ENCODE assay signal across 9 mouse cellular contexts in the genomic region with DNA sequence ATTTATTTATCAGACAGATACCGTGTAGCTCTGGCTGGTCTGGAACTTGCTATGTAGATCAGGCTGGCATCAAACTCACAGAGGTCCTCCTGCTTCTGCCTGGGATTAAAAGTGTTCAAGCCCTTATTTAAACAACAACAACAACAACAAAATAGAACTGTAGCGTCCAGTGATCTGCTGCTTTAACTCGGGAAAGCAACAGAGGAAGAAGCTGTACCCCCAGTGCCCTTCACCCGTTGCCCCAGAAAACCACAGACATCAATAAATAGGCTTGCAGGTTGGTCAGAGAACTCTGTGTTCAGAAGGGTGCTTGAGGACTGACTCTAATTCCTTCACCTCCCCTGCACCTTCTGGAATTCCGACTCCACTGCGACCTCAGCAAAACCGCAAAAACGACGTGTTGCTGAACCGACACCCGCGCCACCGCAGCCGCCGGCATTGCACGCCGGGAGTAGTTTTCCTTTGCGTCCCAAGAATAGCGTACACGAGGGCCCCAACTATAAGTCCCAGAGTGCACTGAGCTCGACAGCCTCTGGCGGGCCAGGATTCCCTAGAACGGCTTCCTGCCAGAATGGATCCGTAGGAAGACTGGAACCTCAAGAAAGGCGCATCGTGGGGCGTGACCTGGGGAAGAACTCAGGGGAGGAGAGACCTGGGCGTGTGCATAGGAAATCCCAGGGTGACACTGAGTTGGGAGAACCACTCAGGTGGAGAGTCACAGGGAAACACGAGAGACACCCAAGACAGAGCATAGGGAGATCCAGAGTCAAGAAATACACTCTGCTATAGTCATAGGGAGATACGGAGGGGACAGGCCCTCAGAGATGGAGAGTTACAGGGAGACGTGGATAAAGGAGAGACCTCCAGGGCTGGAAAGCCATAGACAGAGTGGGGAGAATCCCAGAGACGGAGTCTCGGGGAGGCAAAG. TPM values are rescaled to one million over a fixed set of nuclear protein-coding genes. Genes with fewer than 3 reads are reported as not detected.
DNase-seq lines count a peak whose midpoint lies in the region; ATAC-seq and TF ChIP-seq lines count a peak whose summit lies in the region.
"Had no signal": no experiment of that assay in that cellular context is flagged by ENCODE, and none has a peak within 500 bp of the region (broad histone marks: within the 10 kb centered on the region; RNA-seq: fewer than 3 reads in every experiment).

No protein-coding gene starts in this region.

- peaks cover 20% of the 10 kb centered on the region for H3K36me3 ChIP-seq in forebrain, postnatal 0 days (ENCODE audit: insufficient read depth)
- H3K36me3 ChIP-seq in intestine, embryonic 15.5 days: peaks cover 19% of the 10 kb centered on the region
- H3K36me3 ChIP-seq in stomach, postnatal 0 days (ENCODE audit: control insufficient read depth, insufficient read depth, low read length): peaks cover 20% of the 10 kb centered on the region

- 13% methylated on average over 33 of the region's 33 CpGs for WGBS in cerebellum, adult 2 months
- WGBS in forebrain, postnatal 0 days: 9% methylated on average over 33 of the region's 33 CpGs
- WGBS in intestine, embryonic 15.5 days: 8% methylated on average over 33 of the region's 33 CpGs
- WGBS in stomach, postnatal 0 days: 10% methylated on average over 33 of the region's 33 CpGs

- DNase-seq in layer of hippocampus, postnatal 10 days (ENCODE audit: low spot score in 2 of 2): peak; percentile 26 to 49
- no peak for DNase-seq in layer of hippocampus, postnatal 36 days
- DNase-seq in cerebellum, adult 2 months: peak; percentile 34 to 52
- peak; percentile 55 for DNase-seq in forebrain, postnatal 0 days
- peak; percentile 32 for DNase-seq in lung, postnatal 14 days
- peak; percentile 60 for DNase-seq in stomach, postnatal 0 days (ENCODE audit: low spot score)
- no peak for DNase-seq in layer of hippocampus, adult 8-10 months (ENCODE audit: low spot score in 2 of 2)

- no peak for TF ChIP-seq EP300 in stomach, postnatal 0 days (optimal IDR thresholded peaks at IDR 0.05)

- no peak for TF ChIP-seq CTCF in cerebellum, adult 2 months (IDR thresholded peaks at IDR 0.05; ENCODE audit: borderline replicate concordance, insufficient read depth, low read depth, low read length)
- no peak for TF ChIP-seq CTCF in forebrain, postnatal 0 days (IDR thresholded peaks at IDR 0.05; ENCODE audit: low read depth)
- TF ChIP-seq CTCF in stomach, postnatal 0 days (IDR thresholded peaks at IDR 0.05; ENCODE audit: low read depth): no peak

- H3K9ac ChIP-seq in forebrain, postnatal 0 days: peak overlapping the region; percentile 65
- H3K9ac ChIP-seq in intestine, embryonic 15.5 days: peak overlapping the region; percentile 34
- peak overlapping the region; percentile 47 for H3K9ac ChIP-seq in stomach, postnatal 0 days (ENCODE audit: low read length)

- H3K27me3 ChIP-seq in cerebellum, adult 2 months (ENCODE audit: control insufficient read depth, insufficient read depth, low read length): no peaks in the 10 kb centered on the region
- peaks cover 6% of the 10 kb centered on the region; the same call in 1 of the 2 replicates for H3K27me3 ChIP-seq in forebrain, postnatal 0 days (ENCODE audit: insufficient read depth, low read length)
- H3K27me3 ChIP-seq in intestine, embryonic 15.5 days (replicated peaks): peaks cover 22% of the 10 kb centered on the region
- H3K27me3 ChIP-seq in stomach, postnatal 0 days (ENCODE audit: control insufficient read depth, insufficient read depth, low read length): no peaks in the 10 kb centered on the region; the same call in 1 of the 2 replicates

- H3K4me2 ChIP-seq in forebrain, postnatal 0 days (ENCODE audit: low read depth): peak overlapping the region; percentile 83
- H3K4me2 ChIP-seq in intestine, embryonic 15.5 days (replicated peaks): peak overlapping the region; percentile 66
- peak overlapping the region; percentile 59 for H3K4me2 ChIP-seq in stomach, postnatal 0 days (replicated peaks; ENCODE audit: low read depth)

- 0 out of 2 replicates have a peak, but pooled peaks cover 3% of the 10 kb centered on the region for H3K4me1 ChIP-seq in cerebellum, adult 2 months (ENCODE audit: control insufficient read depth, insufficient read depth, low read length)
- H3K4me1 ChIP-seq in forebrain, postnatal 0 days (ENCODE audit: insufficient read depth): peaks cover 17% of the 10 kb centered on the region; the same call in 1 of the 2 replicates
- peaks cover 21% of the 10 kb centered on the region for H3K4me1 ChIP-seq in intestine, embryonic 15.5 days (replicated peaks)
- 0 out of 2 replicates have a peak, but pooled peaks cover 5% of the 10 kb centered on the region for H3K4me1 ChIP-seq in stomach, postnatal 0 days (replicated peaks; ENCODE audit: control insufficient read depth, insufficient read depth)

- ATAC-seq in forebrain, postnatal 0 days: peak; percentile 36
- peak; percentile 53 for ATAC-seq in intestine, embryonic 15.5 days
- ATAC-seq in stomach, postnatal 0 days (ENCODE audit: low FRiP score, low TSS enrichment): peak; percentile 38; the same call in 1 of the 2 replicates

- no peak for TF ChIP-seq POLR2A in cerebellum, adult 2 months (IDR thresholded peaks at IDR 0.05; ENCODE audit: borderline replicate concordance, insufficient read depth, low read length)

- H3K4me3 ChIP-seq in cerebellum, adult 2 months (replicated peaks; ENCODE audit: insufficient read depth, low read depth, low read length): peak overlapping the region; percentile 55
- peak overlapping the region; percentile 48 for H3K4me3 ChIP-seq in forebrain, postnatal 0 days (ENCODE audit: low read depth, low read length)
- peak overlapping the region; percentile 28 for H3K4me3 ChIP-seq in intestine, embryonic 15.5 days (replicated peaks)
- peak overlapping the region; percentile 29 for H3K4me3 ChIP-seq in stomach, postnatal 0 days (ENCODE audit: low read depth, low read length)

- no peak overlapping the region for H3K27ac ChIP-seq in cerebellum, adult 2 months (ENCODE audit: insufficient read depth, low read length)
- H3K27ac ChIP-seq in forebrain, postnatal 0 days (ENCODE audit: low read depth, low read length): no peak overlapping the region
- no peak overlapping the region; the same call in 1 of the 2 replicates for H3K27ac ChIP-seq in intestine, embryonic 15.5 days
- peak overlapping the region; percentile 13; the same call in 1 of the 2 replicates for H3K27ac ChIP-seq in stomach, postnatal 0 days (replicated peaks)

- no peaks in the 10 kb centered on the region for H3K9me3 ChIP-seq in forebrain, postnatal 0 days (ENCODE audit: low read length)
- no peaks in the 10 kb centered on the region for H3K9me3 ChIP-seq in intestine, embryonic 15.5 days
- no peaks in the 10 kb centered on the region for H3K9me3 ChIP-seq in stomach, postnatal 0 days (ENCODE audit: control insufficient read depth, low read length)

RNA-seq across cellular contexts. Expression of gene Prkcg, which starts 12.9 kb away (rescaled TPM):
- total RNA-seq in layer of hippocampus, postnatal 10 days (2021): 100 to 1,000 TPM; 448 to 472 TPM
- total RNA-seq in layer of hippocampus, postnatal 36 days (2021): 100 to 1,000 TPM; 495 to 539 TPM
- polyA plus RNA-seq in cerebellum, adult 2 months (2012; rRNA removed): 152 and 195 TPM in 2 replicates
- 10.2 and 17.3 TPM in 2 replicates for total RNA-seq in forebrain, postnatal 0 days (2014; rRNA removed)
- 12.1 and 15.1 TPM in 2 replicates for polyA plus RNA-seq in forebrain, postnatal 0 days (2015; fragmentation: Nextera tagmentation; extraction: Ambion mirVana)
- polyA plus RNA-seq in intestine, embryonic 15.5 days (2015; fragmentation: Nextera tagmentation; extraction: Ambion mirVana): 0.27 and 0.45 TPM in 2 replicates
- 0.13 and 0.24 TPM in 2 replicates for polyA plus RNA-seq in stomach, postnatal 0 days (2015; fragmentation: Nextera tagmentation; extraction: Ambion mirVana)
- total RNA-seq in layer of hippocampus, adult 8-10 months (2022): 100 to 1,000 TPM; 458 to 553 (median 501) TPM

RNA-seq across cellular contexts. Expression of gene Myadm, which starts 13.0 kb away (rescaled TPM):
- total RNA-seq in layer of hippocampus, postnatal 10 days (2021): 10 to 100 TPM; 89.7 to 91.6 TPM
- total RNA-seq in layer of hippocampus, postnatal 36 days (2021): 10 to 100 TPM; 63.5 to 67.3 TPM
- polyA plus RNA-seq in cerebellum, adult 2 months (2012; rRNA removed): 43.3 and 45.3 TPM in 2 replicates
- 16.2 and 22.3 TPM in 2 replicates for total RNA-seq in forebrain, postnatal 0 days (2014; rRNA removed)
- polyA plus RNA-seq in forebrain, postnatal 0 days (2015; fragmentation: Nextera tagmentation; extraction: Ambion mirVana): 14.0 and 22.3 TPM in 2 replicates
- 131 and 135 TPM in 2 replicates for polyA plus RNA-seq in intestine, embryonic 15.5 days (2015; fragmentation: Nextera tagmentation; extraction: Ambion mirVana)
- 94.0 and 97.7 TPM in 2 replicates for polyA plus RNA-seq in stomach, postnatal 0 days (2015; fragmentation: Nextera tagmentation; extraction: Ambion mirVana)
- total RNA-seq in layer of hippocampus, adult 8-10 months (2022): 10 to 100 TPM; 57.2 to 68.4 (median 58.8) TPM

RNA-seq across cellular contexts. Expression of gene Cacng7, which starts 30.9 kb away (rescaled TPM):
- 100 to 1,000 TPM; 114 to 119 TPM for total RNA-seq in layer of hippocampus, postnatal 10 days (2021)
- total RNA-seq in layer of hippocampus, postnatal 36 days (2021): 100 to 1,000 TPM; 130 to 131 TPM
- 278 and 296 TPM in 2 replicates for polyA plus RNA-seq in cerebellum, adult 2 months (2012; rRNA removed)
- total RNA-seq in forebrain, postnatal 0 days (2014; rRNA removed): 73.4 and 78.9 TPM in 2 replicates
- polyA plus RNA-seq in forebrain, postnatal 0 days (2015; fragmentation: Nextera tagmentation; extraction: Ambion mirVana): 2.3 and 2.5 TPM in 2 replicates
- polyA plus RNA-seq in intestine, embryonic 15.5 days (2015; fragmentation: Nextera tagmentation; extraction: Ambion mirVana): 1.2 and 1.8 TPM in 2 replicates
- 0.69 and 0.79 TPM in 2 replicates for polyA plus RNA-seq in stomach, postnatal 0 days (2015; fragmentation: Nextera tagmentation; extraction: Ambion mirVana)
- 100 to 1,000 TPM; 131 to 139 (median 137) TPM for total RNA-seq in layer of hippocampus, adult 8-10 months (2022)

RNA-seq across cellular contexts. Expression of gene Nlrp12, which starts 52.4 kb away (rescaled TPM):
- under 1 TPM; 0.11 to 0.18 TPM for total RNA-seq in layer of hippocampus, postnatal 10 days (2021)
- total RNA-seq in layer of hippocampus, postnatal 36 days (2021): under 1 TPM in 1 of 2 experiments, not detected in 1; 0.05 TPM
- 0.02 TPM in 1 of 2 replicates, not detected in the other for polyA plus RNA-seq in cerebellum, adult 2 months (2012; rRNA removed)
- total RNA-seq in forebrain, postnatal 0 days (2014; rRNA removed): not detected in 2 replicates
- 0.04 and 0.05 TPM in 2 replicates for polyA plus RNA-seq in forebrain, postnatal 0 days (2015; fragmentation: Nextera tagmentation; extraction: Ambion mirVana)
- polyA plus RNA-seq in intestine, embryonic 15.5 days (2015; fragmentation: Nextera tagmentation; extraction: Ambion mirVana): not detected in 2 replicates
- 0.01 TPM in 1 of 2 replicates, not detected in the other for polyA plus RNA-seq in stomach, postnatal 0 days (2015; fragmentation: Nextera tagmentation; extraction: Ambion mirVana)
- total RNA-seq in layer of hippocampus, adult 8-10 months (2022): under 1 TPM in 1 of 4 experiments, not detected in 3; 0.09 TPM
- total RNA-seq: left cerebral cortex, adult 8-10 months had no signal

Comparison
In these comparisons a context has a peak if more than half of its experiments do, and no peak if none do; other contexts are left out.
1. DNase-seq: peak in layer of hippocampus, postnatal 10 days (2 of 2), cerebellum, adult 2 months (2 of 2), forebrain, postnatal 0 days (single experiment), lung, postnatal 14 days (single experiment) and stomach, postnatal 0 days (single experiment); none in layer of hippocampus, postnatal 36 days (0 of 2) and layer of hippocampus, adult 8-10 months (0 of 2).
2. RNA of gene Prkcg, which starts 12.9 kb away (total RNA-seq): 495 to 539 TPM in layer of hippocampus, postnatal 36 days, 458 to 553 TPM in layer of hippocampus, adult 8-10 months and 448 to 472 TPM in layer of hippocampus, postnatal 10 days; 10.2 to 17.3 TPM in forebrain, postnatal 0 days; every median in the first group is over 10 times any median in the second.
3. Peak in every context shown above with its lines, with median percentiles within 50 percentile points of each other: H3K4me3 ChIP-seq, ATAC-seq, H3K4me2 ChIP-seq and H3K9ac ChIP-seq.